ENCODE assay signal across 10 mouse cellular contexts in the genomic region with DNA sequence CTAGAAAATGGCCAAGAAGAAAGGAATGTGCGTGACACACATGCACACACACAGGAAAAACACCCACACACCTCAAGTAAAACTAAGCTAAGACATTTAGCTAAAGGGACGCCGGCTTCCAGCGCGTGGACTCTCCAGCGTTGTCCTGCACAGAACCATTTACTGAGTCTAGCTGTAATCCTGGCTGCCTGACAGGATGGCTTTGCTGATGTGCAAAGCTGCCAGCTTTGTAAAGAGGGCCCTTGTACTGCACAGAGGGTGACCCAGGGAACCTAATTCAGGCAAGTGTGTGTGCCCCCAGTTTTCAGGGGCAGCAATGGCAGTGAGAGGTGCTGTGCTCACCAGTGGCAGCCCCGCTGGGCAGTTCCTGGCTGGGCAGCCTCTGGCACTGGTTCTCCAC. TPM values are rescaled to one million over a fixed set of nuclear protein-coding genes. Genes with fewer than 3 reads are reported as not detected.
"Had no signal": no experiment of that assay in that cellular context is flagged by ENCODE, and none has a peak within 500 bp of the region (broad histone marks: within the 10 kb centered on the region; RNA-seq: fewer than 3 reads in every experiment).

No protein-coding gene starts in this region.

- DNase-seq: kidney, adult 8-10 months; kidney, postnatal 25 days; liver; liver, embryonic 13.5 days; liver, postnatal 0 days; lung, postnatal 14 days; right cerebral cortex, postnatal 25 days; thymus, adult 18-20 months; thymus, postnatal 14 days had no signal

RNA-seq across cellular contexts. Expression of gene Slc3a1, which starts 39.2 kb away (rescaled TPM):
- total RNA-seq: monocyte, adult 5-6 weeks had no signal
